Mouse (Mus musculus): Measurements from ENCODE around the gene E2f2. TPM values are rescaled to one million over a fixed set of nuclear protein-coding genes. Genes with fewer than 3 reads are reported as not detected.
A peak's percentile ranks its signal among the peaks of the same experiment; 100 is the strongest.

The E2f2 gene
- polyA plus RNA-seq, 1 experiment from 2014 or later = 2.3 TPM

GRCm38 (mm10) chr4:136167701-136168100, 4.5 kb upstream of the E2f2 start:
- Histone ChIP-seq H3K27ac (no peak overlapping the region), H3K9ac (no peak overlapping the region), H3K4me1 (peaks cover 9% of the 10 kb centered on the region), H3K36me3 (replicated peaks) (no peaks in the 10 kb centered on the region), H3K27me3 (replicated peaks) (peaks cover 2% of the 10 kb centered on the region; the same call in 1 of the 2 replicates), H3K4me2 (no peak overlapping the region), H3K9me3 (no peaks in the 10 kb centered on the region), H3K4me3 (no peak overlapping the region)
- ATAC-seq (replicated peaks) = no peak
- 88% methylated on average over 3 of the region's 3 CpGs for WGBS

GRCm38 (mm10) chr4:136170401-136170800, 1.8 kb upstream of the E2f2 start:
- peaks cover 17% of the 10 kb centered on the region for H3K4me1 ChIP-seq
- no peak overlapping the region for H3K27ac ChIP-seq
- WGBS = 82% methylated on average over 4 of the region's 4 CpGs
- no peak overlapping the region for H3K4me3 ChIP-seq
- peaks cover 4% of the 10 kb centered on the region; the same call in 1 of the 2 replicates for H3K27me3 ChIP-seq (replicated peaks)
- H3K36me3 ChIP-seq (replicated peaks) = no peaks in the 10 kb centered on the region
- no peak for ATAC-seq (replicated peaks)
- H3K9ac ChIP-seq = no peak overlapping the region
- no peak overlapping the region for H3K4me2 ChIP-seq
- no peaks in the 10 kb centered on the region for H3K9me3 ChIP-seq

GRCm38 (mm10) chr4:136171455-136171854, 739 bp upstream of the E2f2 start:
- Histone ChIP-seq H3K4me1 (peaks cover 17% of the 10 kb centered on the region), H3K27me3 (replicated peaks) (peaks cover 4% of the 10 kb centered on the region; the same call in 1 of the 2 replicates), H3K36me3 (replicated peaks) (no peaks in the 10 kb centered on the region), H3K27ac (no peak overlapping the region), H3K9me3 (no peaks in the 10 kb centered on the region), H3K9ac (peak overlapping the region; percentile 41; the same call in 1 of the 2 replicates), H3K4me2 (peak overlapping the region; percentile 94), H3K4me3 (peak overlapping the region; percentile 45)
- 15% methylated on average over 12 of the region's 12 CpGs for WGBS
- 0 out of 2 replicates have a peak, but pooled peaks have one; percentile 34 for ATAC-seq (replicated peaks)

- Histone ChIP-seq H3K4me2 (peak overlapping the region; percentile 94), H3K27ac (no peak overlapping the region), H3K27me3 (replicated peaks) (peaks cover 4% of the 10 kb centered on the region; the same call in 1 of the 2 replicates), H3K9me3 (no peaks in the 10 kb centered on the region), H3K36me3 (replicated peaks) (no peaks in the 10 kb centered on the region), H3K4me1 (peaks cover 20% of the 10 kb centered on the region), H3K4me3 (peak overlapping the region; percentile 45), H3K9ac (peak overlapping the region; percentile 25; the same call in 1 of the 2 replicates)
- ATAC-seq (replicated peaks) = peak; percentile 50; the same call in 1 of the 2 replicates
- under 1% methylated on average over 48 of the region's 67 CpGs for WGBS
Measured at GRCm38 (mm10) chr4:136172542-136173209, 482 bp downstream of the E2f2 start.

GRCm38 (mm10) chr4:136173210-136173715, 1.1 kb downstream of the E2f2 start:
- ATAC-seq (replicated peaks) = 0 out of 2 replicates have a peak, but pooled peaks have one; percentile 4

GRCm38 (mm10) chr4:136174216-136175193, 2.3 kb downstream of the E2f2 start:
- Histone ChIP-seq H3K9ac (no peak overlapping the region), H3K4me3 (no peak overlapping the region), H3K36me3 (replicated peaks) (no peaks in the 10 kb centered on the region), H3K9me3 (no peaks in the 10 kb centered on the region), H3K27ac (no peak overlapping the region), H3K4me1 (peaks cover 20% of the 10 kb centered on the region), H3K27me3 (replicated peaks) (peaks cover 4% of the 10 kb centered on the region; the same call in 1 of the 2 replicates), H3K4me2 (peak overlapping the region; percentile 94; the same call in 1 of the 2 replicates)
- ATAC-seq (replicated peaks) = no peak
- WGBS = 67% methylated on average over 13 of the region's 13 CpGs

More at GRCm38 (mm10) chr4:136173210-136173715, 1.1 kb downstream of the E2f2 start:
- Histone ChIP-seq H3K4me1 (peaks cover 20% of the 10 kb centered on the region), H3K27ac (no peak overlapping the region), H3K9me3 (no peaks in the 10 kb centered on the region), H3K36me3 (replicated peaks) (no peaks in the 10 kb centered on the region), H3K4me3 (peak overlapping the region; percentile 45), H3K27me3 (replicated peaks) (peaks cover 4% of the 10 kb centered on the region; the same call in 1 of the 2 replicates), H3K4me2 (peak overlapping the region; percentile 94), H3K9ac (no peak overlapping the region; the same call in 1 of the 2 replicates)
- 3% methylated on average over 14 of the region's 14 CpGs for WGBS

GRCm38 (mm10) chr4:136176022-136176552, 3.9 kb downstream of the E2f2 start:
- Histone ChIP-seq H3K9ac (no peak overlapping the region), H3K9me3 (no peaks in the 10 kb centered on the region)
- 72% methylated on average over 10 of the region's 10 CpGs for WGBS

GRCm38 (mm10) chr4:136177244-136177611, 5.0 kb downstream of the E2f2 start:
- H3K4me3 ChIP-seq = no peak overlapping the region
- whole genome bisulfite sequencing = 48% methylated on average over 8 of the region's 8 CpGs
- no peaks in the 10 kb centered on the region for H3K9me3 ChIP-seq
- H3K4me1 ChIP-seq = peaks cover 29% of the 10 kb centered on the region
- H3K4me2 ChIP-seq = no peak overlapping the region
- H3K36me3 ChIP-seq (replicated peaks) = no peaks in the 10 kb centered on the region
- no peak overlapping the region for H3K9ac ChIP-seq
- peaks cover 4% of the 10 kb centered on the region; the same call in 1 of the 2 replicates for H3K27me3 ChIP-seq (replicated peaks)
- no peak for ATAC-seq (replicated peaks)
- no peak overlapping the region for H3K27ac ChIP-seq

More at GRCm38 (mm10) chr4:136176022-136176552, 3.9 kb downstream of the E2f2 start:
- H3K27ac ChIP-seq = no peak overlapping the region
- peaks cover 32% of the 10 kb centered on the region for H3K4me1 ChIP-seq
- H3K36me3 ChIP-seq (replicated peaks) = no peaks in the 10 kb centered on the region
- no peak overlapping the region for H3K4me3 ChIP-seq
- H3K27me3 ChIP-seq (replicated peaks) = peaks cover 4% of the 10 kb centered on the region; the same call in 1 of the 2 replicates
- no peak for ATAC-seq (replicated peaks)
- H3K4me2 ChIP-seq = no peak overlapping the region

- no peak overlapping the region for H3K27ac ChIP-seq
- no peak overlapping the region for H3K4me3 ChIP-seq
- H3K9me3 ChIP-seq = no peaks in the 10 kb centered on the region
- no peaks in the 10 kb centered on the region for H3K36me3 ChIP-seq (replicated peaks)
- no peak for ATAC-seq (replicated peaks)
- no peak overlapping the region for H3K4me2 ChIP-seq
- no peak overlapping the region for H3K9ac ChIP-seq
- H3K4me1 ChIP-seq = peaks cover 23% of the 10 kb centered on the region
- peaks cover under 1% of the 10 kb centered on the region; the same call in 1 of the 2 replicates for H3K27me3 ChIP-seq (replicated peaks)
- WGBS = 41% methylated on average over 11 of the region's 11 CpGs
Measured at GRCm38 (mm10) chr4:136177612-136178474, 5.6 kb downstream of the E2f2 start.

GRCm38 (mm10) chr4:136178475-136178921, 6.3 kb downstream of the E2f2 start:
- H3K36me3 ChIP-seq (replicated peaks) = no peaks in the 10 kb centered on the region
- WGBS = 90% methylated on average over 12 of the region's 12 CpGs
- ATAC-seq (replicated peaks) = no peak
- H3K4me2 ChIP-seq = no peak overlapping the region
- no peak overlapping the region for H3K9ac ChIP-seq
- no peaks in the 10 kb centered on the region for H3K27me3 ChIP-seq (replicated peaks)
- no peak overlapping the region for H3K27ac ChIP-seq
- no peaks in the 10 kb centered on the region for H3K9me3 ChIP-seq
- H3K4me1 ChIP-seq = peaks cover 17% of the 10 kb centered on the region
- no peak overlapping the region for H3K4me3 ChIP-seq

GRCm38 (mm10) chr4:136179456-136179855, 7.3 kb downstream of the E2f2 start:
- Histone ChIP-seq H3K9me3 (no peaks in the 10 kb centered on the region), H3K4me2 (no peak overlapping the region), H3K4me3 (no peak overlapping the region), H3K27me3 (replicated peaks) (no peaks in the 10 kb centered on the region), H3K9ac (no peak overlapping the region), H3K36me3 (replicated peaks) (no peaks in the 10 kb centered on the region), H3K4me1 (peaks cover 16% of the 10 kb centered on the region), H3K27ac (no peak overlapping the region)
- 89% methylated on average over 7 of the region's 7 CpGs for WGBS
- ATAC-seq (replicated peaks) = no peak

Measured in midbrain, embryonic 15.5 days (tissue).